Mouse (Mus musculus): ENCODE results near the gene Sgpp2.
A peak's percentile ranks its signal among the peaks of the same experiment; 100 is the strongest.

The Sgpp2 gene

GRCm38 (mm10) chr1:78451070-78451854 lies 141.1 kb downstream of the Sgpp2 start:
- no peak for DNase-seq (ENCODE audit: low spot score)

GRCm38 (mm10) chr1:78452544-78452943 lies 142.4 kb downstream of the Sgpp2 start:
- DNase-seq (ENCODE audit: low spot score): no peak

- no peak for DNase-seq (ENCODE audit: low spot score)
These were observed 143.7 kb downstream of the Sgpp2 start for GRCm38 (mm10) chr1:78453886-78454285.

GRCm38 (mm10) chr1:78454659-78455058 lies 144.5 kb downstream of the Sgpp2 start:
- peak; percentile 63 for DNase-seq (ENCODE audit: low spot score)
